Mouse (Mus musculus): ENCODE results near the gene Ccdc170. TPM values are rescaled to one million over a fixed set of nuclear protein-coding genes. Genes with fewer than 3 reads are reported as not detected.

The Ccdc170 gene
- polyA plus RNA-seq, 1 experiment from 2014 or later, result not detected

GRCm38 (mm10) chr10:4481695-4482094 lies 607 bp upstream of the Ccdc170 start:
- Histone ChIP-seq H3K4me1 (replicated peaks) (no peaks in the 10 kb centered on the region), H3K4me3 (no peak overlapping the region), H3K27ac (no peak overlapping the region), H3K9me3 (replicated peaks) (no peaks in the 10 kb centered on the region), H3K4me2 (no peak overlapping the region), H3K36me3 (no peaks in the 10 kb centered on the region), H3K9ac (no peak overlapping the region), H3K27me3 (no peaks in the 10 kb centered on the region)
- 69% methylated on average over 8 of the region's 8 CpGs for WGBS
- no peak for ATAC-seq (replicated peaks; ENCODE audit: insufficient number of reproducible peaks, insufficient read depth, low FRiP score, low read depth)

DNA sequence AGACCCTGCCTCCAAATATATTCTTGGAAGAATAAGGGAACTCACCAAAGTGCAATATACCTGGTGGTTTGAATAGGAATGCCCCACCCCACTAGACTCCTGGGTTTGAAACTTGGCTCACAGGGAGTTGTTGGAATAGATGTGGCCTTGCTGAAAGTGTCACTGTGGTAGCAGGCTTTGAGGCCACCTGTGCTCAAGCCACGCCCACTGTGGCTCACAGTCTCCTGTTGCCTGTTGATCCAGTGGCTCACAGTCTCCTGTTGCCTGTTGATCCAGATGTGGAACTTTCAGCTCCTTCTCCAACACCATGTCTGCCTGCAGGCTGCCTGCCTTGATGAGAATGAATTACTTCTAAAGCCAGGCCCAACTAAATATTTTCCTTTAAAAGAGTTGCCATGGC lies 1.5 kb downstream of the Ccdc170 start:
- Histone ChIP-seq H3K27me3 (no peaks in the 10 kb centered on the region), H3K36me3 (no peaks in the 10 kb centered on the region), H3K4me3 (no peak overlapping the region), H3K27ac (no peak overlapping the region), H3K4me2 (no peak overlapping the region), H3K9ac (no peak overlapping the region), H3K4me1 (replicated peaks) (no peaks in the 10 kb centered on the region), H3K9me3 (replicated peaks) (no peaks in the 10 kb centered on the region)
- WGBS, result 84% methylated on average over 1 of the region's 1 CpGs
- ATAC-seq (replicated peaks; ENCODE audit: insufficient number of reproducible peaks, insufficient read depth, low FRiP score, low read depth), result no peak

GRCm38 (mm10) chr10:4484986-4485385 lies 2.7 kb downstream of the Ccdc170 start:
- H3K4me2 ChIP-seq, result no peak overlapping the region
- H3K27me3 ChIP-seq, result no peaks in the 10 kb centered on the region
- H3K9me3 ChIP-seq (replicated peaks), result no peaks in the 10 kb centered on the region
- H3K9ac ChIP-seq, result no peak overlapping the region
- no peak overlapping the region for H3K4me3 ChIP-seq
- no peak for ATAC-seq (replicated peaks; ENCODE audit: insufficient number of reproducible peaks, insufficient read depth, low FRiP score, low read depth)
- H3K36me3 ChIP-seq, result no peaks in the 10 kb centered on the region
- WGBS, result 69% methylated on average over 9 of the region's 9 CpGs
- H3K4me1 ChIP-seq (replicated peaks), result no peaks in the 10 kb centered on the region
- no peak overlapping the region for H3K27ac ChIP-seq

- Histone ChIP-seq H3K27ac (no peak overlapping the region), H3K4me3 (no peak overlapping the region), H3K27me3 (no peaks in the 10 kb centered on the region), H3K4me1 (replicated peaks) (no peaks in the 10 kb centered on the region), H3K9me3 (replicated peaks) (no peaks in the 10 kb centered on the region), H3K36me3 (no peaks in the 10 kb centered on the region), H3K9ac (no peak overlapping the region), H3K4me2 (no peak overlapping the region)
- ATAC-seq (replicated peaks; ENCODE audit: insufficient number of reproducible peaks, insufficient read depth, low FRiP score, low read depth), result no peak
- WGBS, result 81% methylated on average over 5 of the region's 5 CpGs
These were observed 7.6 kb downstream of the Ccdc170 start for GRCm38 (mm10) chr10:4489865-4490264.

GRCm38 (mm10) chr10:4491281-4491680 lies 9.0 kb downstream of the Ccdc170 start:
- H3K9me3 ChIP-seq (replicated peaks), result no peaks in the 10 kb centered on the region
- WGBS, result 50% methylated on average over 3 of the region's 3 CpGs
- H3K9ac ChIP-seq, result no peak overlapping the region
- H3K27me3 ChIP-seq, result no peaks in the 10 kb centered on the region
- no peaks in the 10 kb centered on the region for H3K36me3 ChIP-seq
- no peak overlapping the region for H3K4me2 ChIP-seq
- ATAC-seq (replicated peaks; ENCODE audit: insufficient number of reproducible peaks, insufficient read depth, low FRiP score, low read depth), result no peak
- no peaks in the 10 kb centered on the region for H3K4me1 ChIP-seq (replicated peaks)
- no peak overlapping the region for H3K27ac ChIP-seq
- no peak overlapping the region for H3K4me3 ChIP-seq

- WGBS, result 61% methylated on average over 1 of the region's 1 CpGs
- no peaks in the 10 kb centered on the region for H3K9me3 ChIP-seq (replicated peaks)
- no peaks in the 10 kb centered on the region for H3K27me3 ChIP-seq
- no peak for ATAC-seq (replicated peaks; ENCODE audit: insufficient number of reproducible peaks, insufficient read depth, low FRiP score, low read depth)
- no peak overlapping the region for H3K27ac ChIP-seq
- H3K4me2 ChIP-seq, result no peak overlapping the region
- no peak overlapping the region for H3K9ac ChIP-seq
- no peaks in the 10 kb centered on the region for H3K36me3 ChIP-seq
- H3K4me1 ChIP-seq (replicated peaks), result no peaks in the 10 kb centered on the region
- H3K4me3 ChIP-seq, result no peak overlapping the region
These were observed 9.7 kb downstream of the Ccdc170 start for GRCm38 (mm10) chr10:4492045-4492444.

GRCm38 (mm10) chr10:4492909-4493308 lies 10.6 kb downstream of the Ccdc170 start:
- no peaks in the 10 kb centered on the region for H3K36me3 ChIP-seq
- WGBS, result 28% methylated on average over 4 of the region's 4 CpGs
- H3K4me1 ChIP-seq (replicated peaks), result no peaks in the 10 kb centered on the region
- H3K4me3 ChIP-seq, result no peak overlapping the region
- no peak overlapping the region for H3K4me2 ChIP-seq
- ATAC-seq (replicated peaks; ENCODE audit: insufficient number of reproducible peaks, insufficient read depth, low FRiP score, low read depth), result no peak
- H3K9me3 ChIP-seq (replicated peaks), result no peaks in the 10 kb centered on the region
- H3K27me3 ChIP-seq, result no peaks in the 10 kb centered on the region
- no peak overlapping the region for H3K9ac ChIP-seq
- H3K27ac ChIP-seq, result no peak overlapping the region

GRCm38 (mm10) chr10:4503251-4503650 lies 20.9 kb downstream of the Ccdc170 start:
- Histone ChIP-seq H3K36me3 (no peaks in the 10 kb centered on the region), H3K4me1 (replicated peaks) (no peaks in the 10 kb centered on the region), H3K9me3 (replicated peaks) (no peaks in the 10 kb centered on the region), H3K4me3 (no peak overlapping the region), H3K27ac (no peak overlapping the region), H3K9ac (no peak overlapping the region), H3K27me3 (no peaks in the 10 kb centered on the region), H3K4me2 (no peak overlapping the region)
- WGBS, result 87% methylated on average over 8 of the region's 8 CpGs
- no peak for ATAC-seq (replicated peaks; ENCODE audit: insufficient number of reproducible peaks, insufficient read depth, low FRiP score, low read depth)

- 72% methylated on average over 9 of the region's 9 CpGs for WGBS
- H3K4me1 ChIP-seq (replicated peaks), result no peaks in the 10 kb centered on the region
- no peaks in the 10 kb centered on the region for H3K36me3 ChIP-seq
- no peak overlapping the region for H3K4me3 ChIP-seq
- ATAC-seq (replicated peaks; ENCODE audit: insufficient number of reproducible peaks, insufficient read depth, low FRiP score, low read depth), result no peak
- H3K9me3 ChIP-seq (replicated peaks), result no peaks in the 10 kb centered on the region
- no peak overlapping the region for H3K9ac ChIP-seq
- H3K27ac ChIP-seq, result no peak overlapping the region
- no peak overlapping the region for H3K4me2 ChIP-seq
- H3K27me3 ChIP-seq, result no peaks in the 10 kb centered on the region
These were observed 30.4 kb downstream of the Ccdc170 start for GRCm38 (mm10) chr10:4512725-4513124.

DNA sequence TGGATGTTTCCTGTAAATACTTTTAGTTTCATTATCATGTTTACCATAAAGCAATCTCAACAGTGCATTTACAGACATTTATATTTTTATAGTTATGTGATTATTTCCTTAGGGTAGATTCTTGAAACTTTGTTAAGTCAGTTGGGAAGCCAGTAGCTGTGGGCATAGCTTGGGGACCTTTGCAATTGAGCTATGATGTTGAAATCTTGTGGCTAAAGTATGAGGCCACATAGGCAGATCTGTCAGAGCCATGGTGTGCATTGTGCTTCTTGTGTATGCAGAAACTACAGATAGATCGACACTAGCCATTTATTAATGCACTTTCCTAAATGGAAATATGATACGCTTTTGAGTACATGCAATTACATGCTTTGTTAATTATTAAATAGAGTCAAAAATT lies 35.3 kb downstream of the Ccdc170 start:
- H3K27me3 ChIP-seq, result no peaks in the 10 kb centered on the region
- H3K4me1 ChIP-seq (replicated peaks), result no peaks in the 10 kb centered on the region
- no peak for ATAC-seq (replicated peaks; ENCODE audit: insufficient number of reproducible peaks, insufficient read depth, low FRiP score, low read depth)
- WGBS, result 85% methylated on average over 2 of the region's 2 CpGs
- H3K9me3 ChIP-seq (replicated peaks), result no peaks in the 10 kb centered on the region
- no peak overlapping the region for H3K27ac ChIP-seq
- H3K4me3 ChIP-seq, result no peak overlapping the region
- H3K9ac ChIP-seq, result no peak overlapping the region
- H3K4me2 ChIP-seq, result no peak overlapping the region
- no peaks in the 10 kb centered on the region for H3K36me3 ChIP-seq

DNA sequence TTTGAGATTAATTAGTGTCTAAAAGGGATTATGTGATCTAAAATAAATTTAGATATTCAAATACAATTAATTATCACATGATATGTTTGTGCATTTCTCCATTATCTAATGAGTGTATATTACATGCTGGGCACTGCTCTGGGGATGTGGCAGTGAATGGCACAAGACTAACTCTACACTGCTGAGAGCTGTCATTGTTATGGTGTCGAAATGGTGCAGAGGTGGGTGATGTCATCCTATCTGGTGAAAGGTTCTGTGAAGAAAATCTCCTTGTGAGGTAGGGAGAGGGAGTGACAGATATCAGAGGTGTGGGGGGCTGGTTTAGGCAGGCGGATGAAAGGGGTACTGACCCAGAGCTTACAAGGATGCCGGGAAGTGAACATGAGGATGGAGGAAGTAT lies 37.3 kb downstream of the Ccdc170 start:
- 44% methylated on average over 3 of the region's 3 CpGs for WGBS
- no peak overlapping the region for H3K27ac ChIP-seq
- no peaks in the 10 kb centered on the region for H3K36me3 ChIP-seq
- no peak overlapping the region for H3K4me2 ChIP-seq
- no peak overlapping the region for H3K9ac ChIP-seq
- no peaks in the 10 kb centered on the region for H3K4me1 ChIP-seq (replicated peaks)
- no peak for ATAC-seq (replicated peaks; ENCODE audit: insufficient number of reproducible peaks, insufficient read depth, low FRiP score, low read depth)
- no peak overlapping the region for H3K4me3 ChIP-seq
- H3K9me3 ChIP-seq (replicated peaks), result no peaks in the 10 kb centered on the region
- H3K27me3 ChIP-seq, result no peaks in the 10 kb centered on the region

DNA sequence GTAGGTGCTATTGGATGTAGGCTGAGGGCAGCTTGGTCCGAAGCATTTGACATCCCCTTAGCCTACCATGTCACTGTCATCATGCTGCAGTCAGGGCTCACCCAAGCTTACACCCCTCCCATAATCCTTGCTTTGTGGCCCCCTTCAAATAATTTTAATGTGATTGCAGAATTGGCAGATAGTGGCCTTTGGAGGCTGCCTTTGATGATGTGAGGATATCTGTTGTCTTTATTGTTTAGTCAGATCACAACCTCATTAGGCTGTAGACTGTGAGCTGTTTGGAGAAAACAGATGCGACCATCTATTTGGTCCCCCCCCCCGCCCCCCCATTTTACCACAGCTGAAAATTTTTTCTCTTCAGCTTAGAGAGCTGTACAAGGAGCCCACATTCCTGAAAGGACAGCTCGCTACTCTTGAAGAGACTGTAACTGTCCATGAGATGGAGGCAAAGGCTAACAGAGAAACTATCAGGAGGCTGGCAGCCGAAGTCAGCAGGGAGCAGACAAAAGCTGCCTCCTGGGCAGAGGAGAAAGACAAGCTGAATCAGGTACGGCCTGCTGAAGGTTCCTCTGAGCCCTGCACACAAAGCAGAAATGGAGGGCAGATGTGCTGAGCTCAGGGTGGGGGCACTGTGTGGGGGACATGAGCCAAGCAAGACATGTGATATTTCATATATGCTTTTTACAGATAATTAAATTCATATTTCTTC lies 38.2 kb downstream of the Ccdc170 start:
- WGBS, result 49% methylated on average over 6 of the region's 6 CpGs
- Histone ChIP-seq H3K4me2 (no peak overlapping the region), H3K4me3 (no peak overlapping the region), H3K9me3 (replicated peaks) (no peaks in the 10 kb centered on the region), H3K27me3 (no peaks in the 10 kb centered on the region), H3K4me1 (replicated peaks) (no peaks in the 10 kb centered on the region), H3K27ac (no peak overlapping the region), H3K9ac (no peak overlapping the region), H3K36me3 (no peaks in the 10 kb centered on the region)
- ATAC-seq (replicated peaks; ENCODE audit: insufficient number of reproducible peaks, insufficient read depth, low FRiP score, low read depth), result no peak
